Mouse (Mus musculus): ENCODE results near the gene Zfhx3.

Zfhx3 gene

DNA sequence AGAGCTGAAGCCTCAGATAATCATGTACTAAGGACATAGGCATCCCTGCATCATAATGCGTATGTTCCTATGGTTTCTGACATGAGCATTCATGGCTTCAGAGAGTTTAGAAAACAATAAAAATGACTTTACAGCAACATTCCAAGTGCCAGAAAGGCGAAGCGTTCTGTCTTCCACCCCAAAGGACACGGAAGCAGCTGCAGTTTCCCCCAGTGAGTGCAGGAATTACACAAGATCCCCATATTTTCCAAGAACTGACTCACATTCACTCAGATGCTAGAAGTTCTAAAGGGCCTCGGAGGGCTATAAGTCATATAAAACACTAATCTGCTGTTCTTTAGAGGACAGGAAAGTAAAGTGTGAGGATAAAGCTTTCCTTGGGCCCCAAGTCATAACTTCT lies 75.3 kb downstream of the Zfhx3 start:
- DNase-seq (ENCODE audit: low read depth, low spot score) = no peak

DNA sequence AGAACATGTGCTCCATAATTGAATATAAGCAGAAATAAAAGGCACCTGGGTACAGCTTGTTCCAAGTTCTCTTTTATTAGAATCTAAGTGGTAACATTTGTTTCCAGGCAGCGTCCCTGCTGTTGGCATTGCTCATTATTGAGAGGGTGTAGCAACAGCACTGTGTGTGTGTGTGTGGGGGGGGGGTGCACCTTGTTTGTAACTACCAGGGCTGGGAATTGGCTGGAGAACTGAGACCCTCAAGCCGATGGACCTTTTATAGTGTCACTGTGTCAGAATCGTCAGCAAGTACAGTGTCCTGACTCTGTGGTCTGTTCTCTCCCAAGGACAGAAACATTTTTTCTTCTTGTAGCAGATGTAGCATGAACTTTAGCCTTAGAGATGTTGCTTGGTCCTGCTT lies 77.2 kb downstream of the Zfhx3 start:
- no peak for DNase-seq (ENCODE audit: low read depth, low spot score)

GRCm38 (mm10) chr8:108022404-108022803 lies 80.0 kb downstream of the Zfhx3 start:
- no peak for DNase-seq (ENCODE audit: low read depth, low spot score)

- DNase-seq (ENCODE audit: low read depth, low spot score) = no peak
Measured at GRCm38 (mm10) chr8:108024331-108024730, 81.9 kb downstream of the Zfhx3 start.

DNA sequence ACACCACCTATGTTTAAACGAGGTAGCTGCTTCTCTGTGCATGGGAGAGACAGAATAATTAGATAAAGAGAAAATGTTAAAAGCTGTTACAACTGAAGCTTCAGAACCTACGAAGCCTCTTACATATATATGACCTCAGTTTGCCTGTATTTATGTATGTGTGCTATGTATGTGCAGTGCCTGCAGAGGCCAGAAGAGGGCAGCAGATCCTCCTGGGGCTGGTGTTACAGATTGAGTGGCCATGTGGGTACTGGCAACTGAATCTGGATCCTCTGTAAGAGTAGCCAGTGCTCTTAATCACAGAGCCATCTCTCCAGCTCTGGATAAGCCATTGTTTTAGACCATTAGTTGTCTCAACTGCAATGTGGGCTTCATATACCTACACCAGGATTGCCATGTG lies 82.8 kb downstream of the Zfhx3 start:
- DNase-seq (ENCODE audit: low read depth, low spot score) = no peak

DNA sequence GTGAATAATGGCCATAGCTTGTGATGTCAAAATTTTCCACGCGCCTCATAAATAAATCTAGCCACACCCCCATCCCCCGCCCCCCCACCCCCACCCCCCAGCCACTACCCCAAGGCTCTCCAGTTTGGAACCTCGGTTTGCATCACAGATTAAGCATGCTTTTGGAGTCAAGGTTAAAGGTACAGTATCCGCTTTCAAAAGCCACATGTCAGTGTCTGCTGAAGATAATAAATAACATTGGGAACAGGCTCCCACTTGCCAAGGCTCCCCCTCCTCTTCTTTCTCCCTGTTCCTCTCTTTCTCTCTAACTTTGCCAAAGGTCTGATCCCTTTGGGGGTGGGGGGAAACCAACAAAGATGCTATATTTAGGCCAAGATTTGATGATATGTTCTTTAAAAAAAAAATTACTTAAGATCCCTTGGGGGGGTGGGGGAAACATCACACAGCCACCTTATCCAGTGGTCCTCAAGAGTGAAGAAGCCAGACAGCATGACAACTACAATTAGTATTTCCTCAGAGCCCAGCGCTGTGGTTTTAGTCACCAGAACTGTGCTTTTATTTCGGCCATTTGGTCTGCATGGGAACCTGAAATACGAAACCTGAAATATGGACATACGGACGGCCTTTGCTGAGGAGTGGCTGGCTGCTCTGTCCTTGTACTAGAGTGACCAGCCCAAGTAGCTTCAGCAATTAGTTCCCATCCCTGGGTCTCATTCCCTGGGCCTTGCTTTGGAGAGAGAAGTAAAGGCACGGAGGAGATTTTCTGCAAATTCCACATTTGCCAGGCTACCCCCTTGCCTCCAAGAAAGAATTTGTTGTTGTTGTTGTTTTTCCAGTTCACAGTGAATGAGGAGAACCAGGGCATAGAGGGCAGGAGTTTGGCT lies 84.4 kb downstream of the Zfhx3 start:
- DNase-seq (ENCODE audit: low read depth, low spot score) = no peak

DNA sequence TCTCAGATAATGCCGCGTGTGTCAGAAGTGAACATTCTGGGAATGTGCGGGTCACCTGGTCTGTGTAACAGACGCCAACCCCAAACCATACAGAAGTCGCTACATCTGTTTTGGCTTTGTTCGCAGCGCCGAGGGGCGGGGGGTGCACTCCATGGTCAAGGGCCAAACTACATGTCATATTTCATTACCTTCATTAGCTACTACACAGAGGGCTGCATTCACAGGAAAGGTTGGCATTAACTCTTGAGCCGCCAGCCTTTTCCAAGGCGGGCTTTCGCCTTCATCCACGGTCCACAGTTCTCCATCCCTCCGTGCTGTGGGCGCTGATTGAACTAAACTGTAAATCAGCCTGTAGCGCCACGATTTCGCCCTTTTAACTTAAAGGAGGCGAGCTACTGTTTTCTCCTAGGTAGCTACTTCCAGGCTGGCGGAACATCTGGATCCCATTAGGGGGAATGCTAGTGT lies 85.1 kb downstream of the Zfhx3 start:
- no peak for DNase-seq (ENCODE audit: low read depth, low spot score)

- DNase-seq (ENCODE audit: low read depth, low spot score) = no peak
Measured at GRCm38 (mm10) chr8:108028440-108028839, 86.0 kb downstream of the Zfhx3 start.

- DNase-seq (ENCODE audit: low read depth, low spot score) = no peak
Measured at GRCm38 (mm10) chr8:108031159-108031558, 88.7 kb downstream of the Zfhx3 start.

DNA sequence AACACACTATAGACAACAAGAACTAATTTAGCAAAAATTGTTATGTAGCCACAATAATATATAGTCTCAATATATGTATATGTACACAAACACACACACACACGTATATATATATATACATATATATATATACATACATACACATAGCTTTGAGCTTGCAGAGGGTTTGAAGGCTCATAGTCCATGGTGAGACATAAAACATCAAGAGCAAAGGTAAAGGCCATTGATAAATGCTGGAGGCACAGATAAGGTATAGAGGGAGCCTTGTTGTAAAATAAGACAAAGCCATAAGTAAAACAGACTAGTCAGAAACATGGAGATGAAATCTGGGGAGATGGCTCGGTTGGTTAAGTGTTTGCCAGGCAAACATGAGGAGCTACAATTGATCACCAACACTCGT lies 91.6 kb downstream of the Zfhx3 start:
- no peak for DNase-seq (ENCODE audit: low read depth, low spot score)

GRCm38 (mm10) chr8:108034726-108035125 lies 92.3 kb downstream of the Zfhx3 start:
- DNase-seq (ENCODE audit: low read depth, low spot score) = no peak

GRCm38 (mm10) chr8:108043618-108044017 lies 101.2 kb downstream of the Zfhx3 start:
- DNase-seq (ENCODE audit: low read depth, low spot score) = no peak

DNA sequence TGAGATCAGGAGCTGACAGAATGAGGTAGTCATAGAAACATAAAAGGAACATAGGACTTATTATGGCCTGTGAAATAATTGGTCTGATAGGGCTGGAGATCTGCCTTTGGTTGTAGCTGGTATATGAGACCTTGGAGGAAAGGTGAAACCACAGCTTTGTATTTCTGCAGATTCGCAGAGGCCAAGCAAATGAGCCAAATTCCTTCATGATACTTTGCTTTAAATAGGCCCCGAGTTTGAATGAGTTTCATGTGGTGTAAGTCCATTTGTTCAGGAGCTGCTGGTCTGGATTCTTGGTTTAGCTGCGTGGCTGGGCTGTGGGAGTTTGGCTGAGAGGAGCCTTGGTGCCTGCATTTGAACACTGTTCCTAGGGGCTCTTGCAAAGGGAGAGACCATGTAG lies 101.7 kb downstream of the Zfhx3 start:
- no peak for DNase-seq (ENCODE audit: low read depth, low spot score)

DNA sequence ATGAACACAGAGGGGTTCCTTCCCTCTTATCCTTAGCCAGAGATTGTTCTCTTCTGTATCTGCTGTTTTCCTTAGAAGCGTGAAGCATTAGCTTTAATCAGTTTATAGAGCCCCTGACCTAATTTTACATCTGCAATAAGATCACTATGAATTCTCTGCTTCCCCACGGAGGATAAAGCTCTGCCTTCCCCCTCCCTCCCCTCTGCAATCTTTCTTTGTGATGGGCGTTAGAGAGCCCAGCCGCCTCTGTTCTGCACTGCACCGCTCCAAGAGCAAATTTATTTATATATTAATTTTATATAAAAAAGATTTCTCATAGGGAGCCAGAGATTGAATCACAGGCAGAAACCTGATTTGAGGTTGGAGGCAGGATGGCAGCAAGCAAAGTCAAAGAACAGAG lies 113.8 kb downstream of the Zfhx3 start:
- no peak for DNase-seq (ENCODE audit: low read depth, low spot score)

GRCm38 (mm10) chr8:108061972-108062371 lies 119.5 kb downstream of the Zfhx3 start:
- DNase-seq (ENCODE audit: low read depth, low spot score) = no peak

DNA sequence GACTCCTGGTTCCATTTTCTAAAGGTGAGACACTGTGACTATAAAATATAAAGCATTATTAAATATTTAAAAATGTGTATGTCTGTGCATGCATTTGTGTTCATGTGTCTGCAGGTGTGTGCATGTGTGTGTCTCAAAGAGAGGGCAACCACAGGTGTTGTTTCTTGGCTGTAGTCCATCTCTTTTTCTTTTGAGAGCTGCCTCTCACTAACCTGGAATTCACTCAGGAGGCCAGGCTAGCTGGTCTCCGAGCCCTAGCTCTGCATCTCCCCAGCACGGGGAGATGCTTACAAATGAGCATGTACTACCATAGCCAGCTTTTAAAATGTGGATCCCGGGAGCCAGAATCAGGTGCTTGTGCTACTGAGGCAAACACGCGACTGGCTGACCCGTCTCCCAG lies 124.7 kb downstream of the Zfhx3 start:
- DNase-seq (ENCODE audit: low read depth, low spot score) = no peak

DNA sequence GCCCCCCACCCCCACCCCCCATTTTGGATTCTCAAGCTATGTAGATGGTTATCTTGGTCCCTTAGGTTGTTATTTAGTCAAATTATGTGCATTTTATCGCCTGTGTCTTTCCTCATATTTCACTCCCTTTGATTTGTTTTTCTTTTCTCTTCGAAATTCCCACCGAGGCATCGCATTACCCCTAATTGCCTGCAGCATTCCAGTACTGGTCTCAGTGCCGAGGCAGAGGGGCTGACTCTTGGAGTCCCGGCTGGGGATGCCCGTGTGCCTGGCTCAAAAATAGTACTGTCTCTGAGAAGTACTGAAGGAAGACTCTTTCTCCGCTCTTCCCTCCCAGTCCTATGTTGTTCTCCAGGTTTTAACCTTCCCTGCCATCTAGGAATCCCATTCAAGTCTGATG lies 125.8 kb downstream of the Zfhx3 start:
- DNase-seq (ENCODE audit: low read depth, low spot score) = no peak

DNA sequence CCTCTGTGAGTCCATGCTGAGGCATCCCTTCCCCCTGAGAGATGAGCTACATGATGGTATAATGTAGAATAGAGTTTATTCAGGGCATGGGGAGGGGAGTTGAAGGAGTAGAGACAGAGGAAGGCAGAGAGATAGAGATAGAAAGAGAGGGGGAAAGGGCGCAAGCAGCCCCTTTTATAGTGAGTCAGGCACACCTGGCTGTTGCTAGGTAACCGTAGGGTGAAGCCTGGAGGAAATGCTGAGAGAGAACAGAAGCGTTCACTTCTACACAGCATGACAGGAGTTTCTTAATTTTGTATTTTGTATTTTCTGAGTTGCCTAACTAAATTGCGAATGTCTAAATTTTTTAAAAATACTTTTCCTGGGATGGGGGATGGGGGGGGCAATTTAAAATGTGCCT lies 128.0 kb downstream of the Zfhx3 start:
- no peak for DNase-seq (ENCODE audit: low read depth, low spot score)

DNA sequence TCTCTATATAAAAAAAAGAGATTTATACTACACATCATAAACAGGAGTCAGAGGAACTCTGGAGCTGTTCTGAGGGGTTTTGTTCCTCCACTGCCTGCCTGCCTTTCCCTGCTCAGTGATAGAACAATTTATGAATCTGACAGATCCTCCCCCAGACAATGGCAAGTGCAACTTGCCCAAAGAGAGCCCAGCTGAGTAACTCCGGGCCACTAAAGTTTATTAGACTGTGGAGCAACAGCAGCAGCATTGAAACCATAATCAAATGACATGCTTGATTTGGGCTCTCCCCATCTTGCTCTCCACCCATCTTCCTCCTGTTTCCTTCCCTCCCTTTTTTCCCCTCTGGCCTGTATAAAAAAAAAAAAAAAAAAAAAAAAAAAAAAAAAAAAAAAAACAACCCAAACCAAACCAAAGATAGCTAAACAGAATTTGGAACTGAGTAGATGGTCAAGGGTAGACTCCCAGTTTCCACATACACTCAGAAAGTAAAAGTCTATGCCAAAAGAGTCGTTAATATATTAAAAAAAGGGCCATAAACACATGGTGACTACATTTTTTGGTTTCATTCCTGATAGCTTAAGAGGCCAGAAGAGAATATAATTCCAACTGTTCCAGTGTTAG lies 129.8 kb downstream of the Zfhx3 start:
- no peak for DNase-seq (ENCODE audit: low read depth, low spot score)

DNA sequence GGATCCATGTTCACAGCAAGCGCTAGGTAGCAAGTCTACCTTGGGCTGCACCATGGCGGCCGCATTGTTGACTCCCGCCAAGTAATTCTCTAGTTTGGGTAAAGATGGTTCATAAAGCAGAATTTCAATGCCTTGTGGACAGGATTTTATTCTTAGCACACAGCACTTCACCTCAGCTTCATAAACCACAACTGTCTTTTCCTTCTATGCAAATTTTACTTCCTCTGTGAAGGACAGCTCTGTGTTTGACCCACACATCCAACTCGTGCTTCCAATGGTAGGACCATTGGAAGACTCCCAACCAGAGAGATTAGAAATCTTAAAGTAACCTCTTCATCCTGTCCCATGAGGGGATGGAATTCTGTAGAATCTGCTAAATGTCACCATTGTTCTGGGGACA lies 130.4 kb downstream of the Zfhx3 start:
- DNase-seq (ENCODE audit: low read depth, low spot score) = no peak

DNA sequence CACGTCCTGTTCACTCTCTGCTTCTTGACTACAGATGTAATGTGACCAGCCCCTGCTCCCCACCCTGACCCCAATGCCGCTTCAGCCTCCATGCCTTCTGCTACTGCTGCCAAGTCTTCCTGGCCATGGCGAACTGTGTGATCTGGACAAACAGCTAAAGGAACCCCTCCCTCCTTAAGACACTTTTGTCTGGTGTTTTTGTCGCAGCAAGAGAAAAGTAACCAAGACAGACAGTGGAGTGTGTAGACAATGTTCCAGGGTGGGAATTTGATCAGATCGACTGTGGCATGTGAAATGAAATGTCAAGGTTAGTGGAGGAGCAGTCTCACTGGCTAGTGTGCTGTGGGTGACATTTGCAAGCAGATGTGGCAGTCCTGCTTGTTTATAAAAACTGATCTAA lies 132.7 kb downstream of the Zfhx3 start:
- DNase-seq (ENCODE audit: low read depth, low spot score) = no peak

GRCm38 (mm10) chr8:108078726-108079125 lies 136.3 kb downstream of the Zfhx3 start:
- no peak for DNase-seq (ENCODE audit: low read depth, low spot score)

GRCm38 (mm10) chr8:108086913-108087312 lies 144.5 kb downstream of the Zfhx3 start:
- no peak for DNase-seq (ENCODE audit: low read depth, low spot score)

All from retina, adult 2 months (tissue).